In genomic region chr4:117123546-117124217, GRCm38 (mm10) we compare ENCODE assay signal across 22 mouse cellular contexts. TPM values are rescaled to one million over a fixed set of nuclear protein-coding genes. Genes with fewer than 3 reads are reported as not detected.
DNase-seq lines count a peak whose midpoint lies in the region; ATAC-seq and TF ChIP-seq lines count a peak whose summit lies in the region.
"Had no signal": no experiment of that assay in that cellular context is flagged by ENCODE, and none has a peak within 500 bp of the region (broad histone marks: within the 10 kb centered on the region; RNA-seq: fewer than 3 reads in every experiment).

No protein-coding gene starts in this region.

- 93% methylated on average over 7 of the region's 9 CpGs for WGBS in midbrain, embryonic 10.5 days
- whole genome bisulfite sequencing in midbrain, embryonic 13.5 days: 93% methylated on average over 7 of the region's 9 CpGs
- 77% methylated on average over 8 of the region's 9 CpGs for whole genome bisulfite sequencing in macrophage (ENCODE audit: missing documents)

- H3K36me3 ChIP-seq in midbrain, embryonic 10.5 days: peaks cover 16% of the 10 kb centered on the region
- peaks cover 12% of the 10 kb centered on the region for H3K36me3 ChIP-seq in midbrain, embryonic 13.5 days
- H3K36me3 ChIP-seq in E14TG2a.4 (ENCODE audit: insufficient read depth, low read length) (peaks cover 55% of the 10 kb centered on the region), macrophage (ENCODE audit: inconsistent target) (peaks cover 3% of the 10 kb centered on the region; the same call in 1 of the 2 replicates)

- peak; percentile 12 for DNase-seq in cerebellum, adult 9-11 months
- DNase-seq in cerebellum, postnatal 14 days: no peak
- no peak for DNase-seq in midbrain, embryonic 10.5 days (ENCODE audit: low spot score)
- DNase-seq in adrenal gland, adult (ENCODE audit: inconsistent age in 2 of 2, low spot score in 1 of 2): no peak
- DNase-seq in urinary bladder, postnatal 25 days (ENCODE audit: low spot score): no peak
- DNase-seq: adrenal gland, adult 2 months; cerebellum, adult 8-10 months; embryo, embryonic 11 days; gastrocnemius, postnatal 10 days; right cerebral cortex, postnatal 14 days had no signal

- H3K9me3 ChIP-seq in midbrain, embryonic 10.5 days (replicated peaks): no peaks in the 10 kb centered on the region
- H3K9me3 ChIP-seq in midbrain, embryonic 13.5 days: no peaks in the 10 kb centered on the region
- no peaks in the 10 kb centered on the region for H3K9me3 ChIP-seq in E14TG2a.4 (ENCODE audit: low read length)
- H3K9me3 ChIP-seq: embryonic facial prominence, embryonic 15.5 days; forebrain, embryonic 10.5 days; heart, embryonic 12.5 days; kidney, embryonic 15.5 days; limb, embryonic 15.5 days; neural tube, embryonic 12.5 days had no signal

- H3K4me2 ChIP-seq in midbrain, embryonic 13.5 days (replicated peaks): no peak overlapping the region
- H3K4me2 ChIP-seq: heart, embryonic 12.5 days; kidney, embryonic 15.5 days; limb, embryonic 15.5 days; neural tube, embryonic 12.5 days had no signal

- no peak for TF ChIP-seq CTCF in E14TG2a.4 (conservative IDR thresholded peaks at IDR 0.05; ENCODE audit: low read length)

- H3K4me3 ChIP-seq in midbrain, embryonic 10.5 days: no peak overlapping the region
- no peak overlapping the region for H3K4me3 ChIP-seq in midbrain, embryonic 13.5 days (replicated peaks)
- H3K4me3 ChIP-seq in E14TG2a.4 (replicated peaks; ENCODE audit: low read length) (peak overlapping the region; percentile 47), macrophage (ENCODE audit: inconsistent target) (no peak overlapping the region)
- H3K4me3 ChIP-seq: embryonic facial prominence, embryonic 15.5 days; forebrain, embryonic 10.5 days; heart, embryonic 12.5 days; kidney, embryonic 15.5 days; limb, embryonic 15.5 days; neural tube, embryonic 12.5 days had no signal

- H3K79me2 ChIP-seq in macrophage (ENCODE audit: inconsistent target): no peaks in the 10 kb centered on the region

- ATAC-seq in midbrain, embryonic 13.5 days: no peak
- ATAC-seq: midbrain, embryonic 16.5 days had no signal

- peaks cover 63% of the 10 kb centered on the region for H3K4me1 ChIP-seq in midbrain, embryonic 10.5 days
- peaks cover 32% of the 10 kb centered on the region for H3K4me1 ChIP-seq in midbrain, embryonic 13.5 days (replicated peaks)
- peaks cover 87% of the 10 kb centered on the region for H3K4me1 ChIP-seq in E14TG2a.4 (replicated peaks; ENCODE audit: low read depth, low read length)

- peak overlapping the region; percentile 91; the same call in 1 of the 2 replicates for H3K27ac ChIP-seq in midbrain, embryonic 10.5 days (replicated peaks)
- H3K27ac ChIP-seq in midbrain, embryonic 13.5 days: no peak overlapping the region
- H3K27ac ChIP-seq in macrophage: peak overlapping the region; percentile 98
- H3K27ac ChIP-seq: neural tube, embryonic 12.5 days had no signal

- H3K27me3 ChIP-seq in midbrain, embryonic 10.5 days (ENCODE audit: low read depth, poor library complexity, severe bottlenecking): no peaks in the 10 kb centered on the region
- no peaks in the 10 kb centered on the region for H3K27me3 ChIP-seq in midbrain, embryonic 13.5 days
- no peaks in the 10 kb centered on the region for H3K27me3 ChIP-seq in E14TG2a.4 (ENCODE audit: insufficient read depth, low read length)
- H3K27me3 ChIP-seq: embryonic facial prominence, embryonic 15.5 days; kidney, embryonic 15.5 days; limb, embryonic 15.5 days; neural tube, embryonic 12.5 days had no signal

- no peak overlapping the region for H3K9ac ChIP-seq in midbrain, embryonic 13.5 days (replicated peaks)
- H3K9ac ChIP-seq: embryonic facial prominence, embryonic 15.5 days; heart, embryonic 12.5 days; kidney, embryonic 15.5 days; limb, embryonic 15.5 days; neural tube, embryonic 12.5 days had no signal

RNA-seq across cellular contexts. Expression of gene Btbd19, which starts 1.8 kb away (rescaled TPM):
- polyA plus RNA-seq in midbrain, embryonic 10.5 days (2016; fragmentation: Nextera tagmentation; extraction: Ambion mirVana): 4.4 and 5.4 TPM in 2 replicates
- 3.3 and 3.4 TPM in 2 replicates for polyA plus RNA-seq in midbrain, embryonic 13.5 days (2015; fragmentation: Nextera tagmentation; extraction: Ambion mirVana)
- total RNA-seq in macrophage (2018; cell fraction: chromatin; rRNA removed): 10 to 100 TPM in 14 of 26 experiments, 1 to 10 TPM in 12; 1.6 to 22.6 (median 11.1) TPM
- 1 to 10 TPM; 1.5 to 6.9 (median 3.5) TPM for total RNA-seq in macrophage (2018; cell fraction: cytosol; rRNA removed)
- total RNA-seq in macrophage (2018; cell fraction: nucleus; rRNA removed): 10 to 100 TPM in 11 of 26 experiments, 1 to 10 TPM in 15; 1.8 to 31.5 (median 8.8) TPM
- polyA plus RNA-seq in macrophage (2018): 1.5 to 11.4 TPM (median 1.9 TPM) in 3 replicates

RNA-seq across cellular contexts. Expression of gene Tctex1d4, which starts 2.9 kb away (rescaled TPM):
- polyA plus RNA-seq in midbrain, embryonic 10.5 days (2016; fragmentation: Nextera tagmentation; extraction: Ambion mirVana): 0.14 TPM in 1 of 2 replicates, not detected in the other
- polyA plus RNA-seq in midbrain, embryonic 13.5 days (2015; fragmentation: Nextera tagmentation; extraction: Ambion mirVana): not detected in 2 replicates
- total RNA-seq in macrophage (2018; cell fraction: chromatin; rRNA removed): 1 to 10 TPM in 17 of 26 experiments, not detected in 9; 1.3 to 7.4 (median 2.8) TPM
- total RNA-seq in macrophage (2018; cell fraction: cytosol; rRNA removed): 1 to 10 TPM in 22 of 26 experiments, under 1 TPM in 4; 0.42 to 4.0 (median 2.2) TPM
- total RNA-seq in macrophage (2018; cell fraction: nucleus; rRNA removed): 10 to 100 TPM in 1 of 26 experiments, 1 to 10 TPM in 17, not detected in 8; 1.2 to 10.0 (median 2.9) TPM
- polyA plus RNA-seq in macrophage (2018): 0.68 to 2.6 TPM (median 0.93 TPM) in 3 replicates
- total RNA-seq: adrenal gland, adult 2 months; gastrocnemius, postnatal 10 days; hematopoietic stem cell, adult 5-6 weeks; left cerebral cortex, postnatal 14 days had no signal
- polyA plus RNA-seq: adrenal gland, adult 2 months; forebrain, embryonic 10.5 days; heart, embryonic 12.5 days; kidney, embryonic 15.5 days; limb, embryonic 15.5 days; neural tube, embryonic 12.5 days had no signal

RNA-seq across cellular contexts. Expression of gene Plk3, which starts 10.1 kb away (rescaled TPM):
- 36.8 and 41.3 TPM in 2 replicates for polyA plus RNA-seq in midbrain, embryonic 10.5 days (2016; fragmentation: Nextera tagmentation; extraction: Ambion mirVana)
- 18.6 and 19.3 TPM in 2 replicates for polyA plus RNA-seq in midbrain, embryonic 13.5 days (2015; fragmentation: Nextera tagmentation; extraction: Ambion mirVana)
- total RNA-seq in macrophage (2018; cell fraction: chromatin; rRNA removed): 10 to 100 TPM in 6 of 26 experiments, 1 to 10 TPM in 19, under 1 TPM in 1; 0.67 to 21.3 (median 6.8) TPM
- total RNA-seq in macrophage (2018; cell fraction: cytosol; rRNA removed): 1 to 10 TPM in 25 of 26 experiments, under 1 TPM in 1; 0.48 to 6.3 (median 2.9) TPM
- total RNA-seq in macrophage (2018; cell fraction: nucleus; rRNA removed): 10 to 100 TPM in 9 of 26 experiments, 1 to 10 TPM in 17; 2.6 to 33.1 (median 6.9) TPM
- 1.5 to 7.7 TPM (median 2.0 TPM) in 3 replicates for polyA plus RNA-seq in macrophage (2018)

RNA-seq across cellular contexts. Expression of gene Ptch2, which starts 27.8 kb away (rescaled TPM):
- polyA plus RNA-seq in midbrain, embryonic 10.5 days (2016; fragmentation: Nextera tagmentation; extraction: Ambion mirVana): 12.8 and 15.7 TPM in 2 replicates
- 7.1 and 7.3 TPM in 2 replicates for polyA plus RNA-seq in midbrain, embryonic 13.5 days (2015; fragmentation: Nextera tagmentation; extraction: Ambion mirVana)
- not detected for total RNA-seq in macrophage (2018; cell fraction: chromatin; rRNA removed)
- not detected for total RNA-seq in macrophage (2018; cell fraction: cytosol; rRNA removed)
- total RNA-seq in macrophage (2018; cell fraction: nucleus; rRNA removed): not detected
- not detected in 3 replicates for polyA plus RNA-seq in macrophage (2018)
- total RNA-seq: hematopoietic stem cell, adult 5-6 weeks had no signal

RNA-seq across cellular contexts. Expression of gene Rps8, which starts 32.4 kb away (rescaled TPM):
- 691 and 830 TPM in 2 replicates for polyA plus RNA-seq in midbrain, embryonic 10.5 days (2016; fragmentation: Nextera tagmentation; extraction: Ambion mirVana)
- polyA plus RNA-seq in midbrain, embryonic 13.5 days (2015; fragmentation: Nextera tagmentation; extraction: Ambion mirVana): 558 and 623 TPM in 2 replicates
- 100 to 1,000 TPM in 3 of 26 experiments, 10 to 100 TPM in 23; 30.7 to 242 (median 63.9) TPM for total RNA-seq in macrophage (2018; cell fraction: chromatin; rRNA removed)
- total RNA-seq in macrophage (2018; cell fraction: cytosol; rRNA removed): 1,000 to 10,000 TPM in 9 of 26 experiments, 100 to 1,000 TPM in 17; 488 to 1,366 (median 810) TPM
- total RNA-seq in macrophage (2018; cell fraction: nucleus; rRNA removed): 100 to 1,000 TPM in 24 of 26 experiments, 10 to 100 TPM in 2; 69.8 to 283 (median 141) TPM
- 353 to 1,289 TPM (median 973 TPM) in 3 replicates for polyA plus RNA-seq in macrophage (2018)
